Mouse (Mus musculus): Measurements from ENCODE around the gene Eif4a3. TPM values are rescaled to one million over a fixed set of nuclear protein-coding genes. Genes with fewer than 3 reads are reported as not detected.
A peak's percentile ranks its signal among the peaks of the same experiment; 100 is the strongest.

The Eif4a3 gene
- polyA plus RNA-seq, 1 experiment from 2014 or later = 428 TPM

- 27% methylated on average over 3 of the region's 3 CpGs for WGBS
- TF ChIP-seq CTCF (IDR thresholded peaks at IDR 0.05; ENCODE audit: low read depth) = peak; percentile 40
- DNase-seq = peak; percentile 5
Measured at GRCm38 (mm10) chr11:119331970-119332369, 32.1 kb upstream of the Eif4a3 start.

GRCm38 (mm10) chr11:119330592-119330991, 30.7 kb upstream of the Eif4a3 start:
- Histone ChIP-seq H3K4me2 (no peak overlapping the region), H3K36me3 (ENCODE audit: insufficient read depth) (no peaks in the 10 kb centered on the region), H3K4me1 (ENCODE audit: insufficient read depth) (no peaks in the 10 kb centered on the region), H3K9ac (no peak overlapping the region), H3K27ac (ENCODE audit: low read depth) (no peak overlapping the region), H3K9me3 (ENCODE audit: low read depth, low read length) (no peaks in the 10 kb centered on the region), H3K27me3 (ENCODE audit: insufficient read depth, low read length) (no peaks in the 10 kb centered on the region), H3K4me3 (ENCODE audit: low read depth, low read length) (no peak overlapping the region)
- no peak for TF ChIP-seq CTCF (IDR thresholded peaks at IDR 0.05; ENCODE audit: low read depth)
- WGBS = 55% methylated on average over 4 of the region's 4 CpGs
- DNase-seq (no peak), ATAC-seq (ENCODE audit: insufficient read depth) (no peak)

More at GRCm38 (mm10) chr11:119331970-119332369, 32.1 kb upstream of the Eif4a3 start:
- no peak overlapping the region for H3K4me2 ChIP-seq
- no peaks in the 10 kb centered on the region for H3K4me1 ChIP-seq (ENCODE audit: insufficient read depth)
- H3K27me3 ChIP-seq (ENCODE audit: insufficient read depth, low read length) = no peaks in the 10 kb centered on the region
- no peak overlapping the region for H3K9ac ChIP-seq
- no peak for ATAC-seq (ENCODE audit: insufficient read depth)
- H3K4me3 ChIP-seq (ENCODE audit: low read depth, low read length) = no peak overlapping the region
- H3K9me3 ChIP-seq (ENCODE audit: low read depth, low read length) = no peaks in the 10 kb centered on the region
- no peaks in the 10 kb centered on the region for H3K36me3 ChIP-seq (ENCODE audit: insufficient read depth)
- no peak overlapping the region for H3K27ac ChIP-seq (ENCODE audit: low read depth)

GRCm38 (mm10) chr11:119325068-119325467, 25.2 kb upstream of the Eif4a3 start:
- ATAC-seq (ENCODE audit: insufficient read depth) (no peak), DNase-seq (no peak)
- Histone ChIP-seq H3K4me1 (ENCODE audit: insufficient read depth) (no peaks in the 10 kb centered on the region), H3K9me3 (ENCODE audit: low read depth, low read length) (no peaks in the 10 kb centered on the region), H3K27me3 (ENCODE audit: insufficient read depth, low read length) (no peaks in the 10 kb centered on the region), H3K4me2 (no peak overlapping the region), H3K27ac (ENCODE audit: low read depth) (no peak overlapping the region), H3K36me3 (ENCODE audit: insufficient read depth) (no peaks in the 10 kb centered on the region), H3K4me3 (ENCODE audit: low read depth, low read length) (no peak overlapping the region), H3K9ac (no peak overlapping the region)
- WGBS = 80% methylated on average over 1 of the region's 1 CpGs
- peak; percentile 39 for TF ChIP-seq CTCF (IDR thresholded peaks at IDR 0.05; ENCODE audit: low read depth)

GRCm38 (mm10) chr11:119322521-119322920, 22.6 kb upstream of the Eif4a3 start:
- Histone ChIP-seq H3K9ac (no peak overlapping the region), H3K4me1 (ENCODE audit: insufficient read depth) (no peaks in the 10 kb centered on the region), H3K4me3 (ENCODE audit: low read depth, low read length) (no peak overlapping the region), H3K36me3 (ENCODE audit: insufficient read depth) (no peaks in the 10 kb centered on the region), H3K27ac (ENCODE audit: low read depth) (no peak overlapping the region), H3K9me3 (ENCODE audit: low read depth, low read length) (no peaks in the 10 kb centered on the region), H3K4me2 (no peak overlapping the region), H3K27me3 (ENCODE audit: insufficient read depth, low read length) (no peaks in the 10 kb centered on the region)
- no peak for TF ChIP-seq CTCF (IDR thresholded peaks at IDR 0.05; ENCODE audit: low read depth)
- DNase-seq = no peak
- ATAC-seq (ENCODE audit: insufficient read depth) = no peak
- 56% methylated on average over 13 of the region's 13 CpGs for WGBS

- no peak for ATAC-seq (ENCODE audit: insufficient read depth)
Measured at GRCm38 (mm10) chr11:119316720-119317119, 16.8 kb upstream of the Eif4a3 start.

GRCm38 (mm10) chr11:119314252-119314936, 14.5 kb upstream of the Eif4a3 start:
- DNase-seq (no peak), ATAC-seq (ENCODE audit: insufficient read depth) (no peak)
- no peak overlapping the region for H3K4me2 ChIP-seq
- no peak for TF ChIP-seq CTCF (IDR thresholded peaks at IDR 0.05; ENCODE audit: low read depth)
- H3K27me3 ChIP-seq (ENCODE audit: insufficient read depth, low read length) = no peaks in the 10 kb centered on the region
- H3K4me1 ChIP-seq (ENCODE audit: insufficient read depth) = no peaks in the 10 kb centered on the region
- no peak overlapping the region for H3K4me3 ChIP-seq (ENCODE audit: low read depth, low read length)
- no peaks in the 10 kb centered on the region for H3K9me3 ChIP-seq (ENCODE audit: low read depth, low read length)
- H3K27ac ChIP-seq (ENCODE audit: low read depth) = no peak overlapping the region
- H3K9ac ChIP-seq = no peak overlapping the region
- H3K36me3 ChIP-seq (ENCODE audit: insufficient read depth) = no peaks in the 10 kb centered on the region
- 63% methylated on average over 17 of the region's 17 CpGs for WGBS

More at GRCm38 (mm10) chr11:119316720-119317119, 16.8 kb upstream of the Eif4a3 start:
- Histone ChIP-seq H3K9ac (no peak overlapping the region), H3K4me1 (ENCODE audit: insufficient read depth) (no peaks in the 10 kb centered on the region), H3K4me2 (no peak overlapping the region), H3K36me3 (ENCODE audit: insufficient read depth) (no peaks in the 10 kb centered on the region), H3K27ac (ENCODE audit: low read depth) (no peak overlapping the region), H3K4me3 (ENCODE audit: low read depth, low read length) (no peak overlapping the region), H3K27me3 (ENCODE audit: insufficient read depth, low read length) (no peaks in the 10 kb centered on the region), H3K9me3 (ENCODE audit: low read depth, low read length) (no peaks in the 10 kb centered on the region)
- DNase-seq = no peak
- no peak for TF ChIP-seq CTCF (IDR thresholded peaks at IDR 0.05; ENCODE audit: low read depth)
- WGBS = 68% methylated on average over 4 of the region's 4 CpGs

GRCm38 (mm10) chr11:119310621-119311020, 10.7 kb upstream of the Eif4a3 start:
- Histone ChIP-seq H3K27me3 (ENCODE audit: insufficient read depth, low read length) (no peaks in the 10 kb centered on the region), H3K36me3 (ENCODE audit: insufficient read depth) (no peaks in the 10 kb centered on the region), H3K4me1 (ENCODE audit: insufficient read depth) (no peaks in the 10 kb centered on the region), H3K4me2 (no peak overlapping the region), H3K27ac (ENCODE audit: low read depth) (no peak overlapping the region), H3K4me3 (ENCODE audit: low read depth, low read length) (no peak overlapping the region), H3K9me3 (ENCODE audit: low read depth, low read length) (no peaks in the 10 kb centered on the region), H3K9ac (no peak overlapping the region)
- WGBS = 16% methylated on average over 10 of the region's 10 CpGs
- ATAC-seq (ENCODE audit: insufficient read depth) = no peak
- no peak for TF ChIP-seq CTCF (IDR thresholded peaks at IDR 0.05; ENCODE audit: low read depth)
- no peak for DNase-seq

All from lung, embryonic 14.5 days (tissue).